Mouse (Mus musculus): ENCODE results near the gene Tenm4.
A peak's percentile ranks its signal among the peaks of the same experiment; 100 is the strongest.

The Tenm4 gene

DNA sequence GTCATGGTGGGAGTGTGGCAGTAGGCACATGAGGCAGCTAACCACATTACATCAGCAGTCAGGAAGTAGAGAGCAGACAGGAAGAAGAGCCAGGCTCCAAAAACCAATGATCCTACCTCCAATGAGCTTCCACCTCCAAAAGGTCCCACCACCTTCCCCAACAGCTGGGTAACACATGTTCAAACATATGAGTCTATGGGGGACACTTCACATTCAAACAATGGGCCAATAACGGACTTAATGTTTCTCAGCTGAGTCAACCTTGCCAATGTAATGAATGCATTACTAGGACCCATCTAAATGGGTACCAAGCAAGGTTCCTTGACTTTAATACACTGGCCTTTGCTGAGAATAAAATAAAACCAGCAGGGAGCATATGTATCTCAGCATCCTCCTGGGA lies 635.5 kb downstream of the Tenm4 start:
- no peak for DNase-seq (ENCODE audit: low read depth, low spot score)

DNA sequence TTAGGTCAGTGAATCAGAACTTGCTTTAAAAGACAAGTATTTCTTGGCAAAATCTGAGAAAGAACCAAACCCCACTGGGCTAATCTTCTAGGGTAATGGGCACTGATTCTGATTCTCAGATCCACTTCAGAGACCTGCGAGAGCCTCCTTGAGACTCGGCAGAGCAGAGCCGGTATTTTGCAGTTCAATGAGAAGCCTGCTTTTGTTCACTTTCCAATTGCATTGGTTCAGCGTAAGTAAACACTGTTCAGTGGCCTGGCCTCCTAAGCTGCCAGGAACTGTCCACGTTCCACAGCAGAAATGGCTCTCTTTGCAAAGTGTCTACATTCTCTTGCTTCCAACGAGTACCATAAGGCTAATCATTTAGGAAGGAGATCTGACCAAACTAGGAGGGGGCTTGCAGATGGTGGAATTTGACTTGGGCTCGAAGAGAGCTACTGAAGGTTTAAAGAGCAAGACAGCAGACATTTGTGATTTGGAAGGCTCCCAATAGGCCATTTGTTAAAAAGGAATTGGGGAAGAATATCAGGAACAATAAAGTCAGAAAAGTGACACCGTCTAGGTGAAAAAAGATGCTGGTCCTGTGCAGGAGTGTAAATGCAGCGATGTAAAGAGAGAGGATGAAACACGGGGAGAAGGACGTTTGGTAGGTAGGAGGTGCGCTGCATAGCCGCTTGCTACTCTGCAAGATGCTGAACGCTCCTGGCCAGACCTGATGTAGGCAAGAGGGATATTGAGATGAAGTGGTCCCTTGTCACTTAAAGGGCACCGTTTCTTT lies 636.4 kb downstream of the Tenm4 start:
- no peak for DNase-seq (ENCODE audit: low read depth, low spot score)

DNA sequence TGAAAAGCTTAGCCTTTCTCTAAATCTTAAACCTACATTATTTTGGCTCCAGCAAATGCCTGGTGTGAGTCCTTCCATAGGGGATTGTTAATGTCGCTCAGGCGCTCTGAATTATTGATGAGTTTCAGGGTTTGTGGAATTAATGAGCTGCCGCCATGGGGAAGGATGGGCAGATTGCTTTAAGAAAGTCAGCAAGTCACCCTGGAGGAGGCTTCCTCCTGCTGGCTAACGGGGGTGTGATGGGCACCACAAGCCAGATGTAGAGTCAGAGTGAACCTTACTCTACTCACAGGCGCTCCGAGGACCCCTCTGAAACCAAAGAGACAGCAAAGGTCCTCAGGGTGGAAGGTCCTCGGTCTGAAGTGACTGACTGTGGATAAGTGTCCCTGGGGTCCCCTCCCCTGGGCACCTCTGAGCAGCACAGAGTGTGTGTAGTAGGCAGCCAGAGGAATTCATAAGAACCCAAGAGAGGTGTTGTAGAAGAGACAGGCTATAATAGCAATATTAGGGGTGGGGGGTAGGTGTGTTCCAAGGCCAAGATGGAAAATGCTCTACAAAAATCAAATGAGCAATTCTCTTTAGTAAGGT lies 637.1 kb downstream of the Tenm4 start:
- no peak for DNase-seq (ENCODE audit: low read depth, low spot score)

DNA sequence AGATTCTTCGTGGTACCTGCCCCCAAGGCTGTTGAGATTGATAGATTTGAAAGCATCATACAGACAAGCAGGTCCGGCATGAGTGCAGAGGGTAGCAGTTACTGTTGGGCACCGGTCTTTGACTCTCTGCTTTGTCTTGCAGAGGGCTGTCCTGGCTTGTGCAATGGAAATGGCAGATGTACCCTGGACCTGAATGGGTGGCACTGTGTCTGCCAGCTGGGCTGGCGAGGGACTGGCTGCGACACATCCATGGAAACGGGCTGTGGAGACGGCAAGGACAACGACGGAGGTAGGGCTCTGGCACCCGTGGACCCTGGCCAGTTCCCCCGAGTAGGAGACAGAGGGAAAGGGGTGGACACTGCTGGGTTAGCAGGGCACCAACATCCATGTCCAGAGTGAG lies 640.6 kb downstream of the Tenm4 start:
- no peak for DNase-seq (ENCODE audit: low read depth, low spot score)

DNA sequence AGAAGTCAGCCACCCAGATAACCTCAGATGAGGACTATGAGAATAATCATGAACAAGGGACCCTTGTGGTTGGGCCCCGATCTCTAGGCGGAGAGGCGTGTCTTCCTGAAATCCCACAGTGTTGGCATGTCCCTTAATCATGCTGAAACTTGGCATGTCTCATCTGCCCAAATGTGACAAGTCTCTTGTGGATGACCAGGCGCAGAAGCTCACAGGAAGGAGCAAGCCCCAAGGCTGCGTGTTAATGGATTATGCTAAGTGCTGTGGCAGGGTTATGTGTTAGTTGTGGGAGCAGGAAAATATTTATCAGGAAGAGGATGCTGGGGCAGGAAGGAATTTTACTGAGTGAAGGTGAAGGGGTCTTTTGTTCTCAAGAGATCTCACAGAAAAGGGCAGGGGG lies 642.0 kb downstream of the Tenm4 start:
- no peak for DNase-seq (ENCODE audit: low read depth, low spot score)

DNA sequence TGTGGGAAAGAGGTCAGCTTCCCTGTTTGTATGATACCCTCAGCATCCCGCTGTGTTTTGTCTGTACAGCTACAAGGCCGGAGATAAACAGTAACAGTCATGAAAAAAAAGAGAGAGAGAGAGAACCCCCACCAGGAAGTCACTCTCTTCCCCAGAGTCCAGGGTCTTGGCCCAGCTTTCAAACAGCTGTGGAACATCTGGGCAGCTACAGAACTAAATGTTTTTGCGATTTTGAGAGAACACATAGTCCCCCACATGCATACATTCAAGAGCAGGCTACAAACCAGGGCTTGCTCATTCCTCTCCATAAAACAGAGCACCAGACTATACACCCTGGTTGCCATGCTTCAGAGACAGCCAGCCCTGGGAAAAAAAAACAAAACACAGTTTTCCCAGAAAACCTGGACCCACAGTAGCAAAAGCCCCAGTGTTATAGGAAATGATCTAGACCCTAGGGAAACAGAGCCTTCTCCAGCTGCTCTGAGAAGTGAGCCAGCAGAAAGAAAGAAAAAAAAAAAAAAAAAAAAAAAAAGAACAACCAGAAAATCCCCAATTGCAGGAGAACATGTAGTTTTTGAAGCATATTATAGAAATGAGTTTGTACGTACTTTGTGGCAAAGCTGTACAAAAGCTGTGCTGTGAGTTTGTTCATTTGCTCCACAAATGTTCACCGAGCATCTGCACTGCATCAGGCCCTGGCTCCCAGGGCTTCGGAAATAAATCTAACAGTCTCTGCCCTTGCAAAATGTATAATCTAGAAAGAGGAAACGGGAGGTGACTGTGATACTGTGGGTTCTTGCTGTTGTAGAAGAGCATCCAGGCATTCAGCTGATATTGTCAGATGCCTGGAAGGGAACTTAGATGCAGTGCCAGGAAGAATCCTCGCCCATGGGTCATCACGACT lies 642.7 kb downstream of the Tenm4 start:
- no peak for DNase-seq (ENCODE audit: low read depth, low spot score)

DNA sequence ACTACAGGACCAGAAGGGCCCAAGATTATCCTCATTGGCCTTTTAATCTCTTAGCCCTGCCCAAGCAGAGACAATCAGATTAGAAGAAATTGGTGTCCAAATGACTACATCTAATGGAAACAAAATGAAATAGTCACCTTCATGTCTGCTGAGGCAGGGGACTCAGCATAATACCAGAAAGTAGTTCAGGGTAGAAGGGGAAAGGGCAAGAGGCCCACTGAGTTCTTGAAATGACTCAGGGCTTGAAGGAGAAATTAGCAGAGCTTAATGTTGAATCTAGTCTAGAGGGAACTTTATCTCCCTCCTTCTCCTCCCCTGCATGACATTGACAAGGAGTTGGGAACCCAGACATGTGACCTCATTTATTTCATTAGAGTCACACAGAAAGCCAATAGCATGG lies 643.5 kb downstream of the Tenm4 start:
- no peak for DNase-seq (ENCODE audit: low read depth, low spot score)

DNA sequence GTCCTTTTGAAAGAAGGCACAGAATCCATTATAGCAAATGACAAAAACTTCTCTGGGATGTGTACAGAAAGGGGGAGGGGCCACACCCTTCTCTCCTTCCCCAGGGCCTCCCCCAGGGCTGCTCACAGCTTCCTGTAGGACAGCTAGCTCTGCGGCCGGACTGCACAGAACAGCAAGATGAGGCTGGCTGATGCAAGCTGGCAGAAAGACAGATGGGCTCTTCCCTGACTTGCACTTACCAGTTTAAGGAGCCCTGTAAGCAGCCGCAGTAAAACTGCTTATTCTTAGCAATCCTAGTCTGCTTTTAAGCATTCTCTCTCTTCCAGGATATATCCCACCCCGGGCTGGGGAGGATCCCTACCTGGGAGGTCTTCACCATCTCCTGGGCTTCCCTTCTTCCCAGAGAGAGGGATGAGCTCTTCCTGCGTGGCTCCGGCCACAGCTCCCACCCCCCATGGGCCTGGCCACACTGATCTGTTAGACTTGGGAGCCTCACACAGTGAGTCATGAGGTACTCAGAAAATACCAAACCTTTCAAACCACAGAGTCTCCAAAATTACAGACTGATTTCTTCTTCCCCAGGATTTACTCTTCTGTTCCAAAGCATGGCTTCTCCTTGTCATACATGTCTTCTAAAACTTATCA lies 646.1 kb downstream of the Tenm4 start:
- DNase-seq (ENCODE audit: low read depth, low spot score), result no peak

DNA sequence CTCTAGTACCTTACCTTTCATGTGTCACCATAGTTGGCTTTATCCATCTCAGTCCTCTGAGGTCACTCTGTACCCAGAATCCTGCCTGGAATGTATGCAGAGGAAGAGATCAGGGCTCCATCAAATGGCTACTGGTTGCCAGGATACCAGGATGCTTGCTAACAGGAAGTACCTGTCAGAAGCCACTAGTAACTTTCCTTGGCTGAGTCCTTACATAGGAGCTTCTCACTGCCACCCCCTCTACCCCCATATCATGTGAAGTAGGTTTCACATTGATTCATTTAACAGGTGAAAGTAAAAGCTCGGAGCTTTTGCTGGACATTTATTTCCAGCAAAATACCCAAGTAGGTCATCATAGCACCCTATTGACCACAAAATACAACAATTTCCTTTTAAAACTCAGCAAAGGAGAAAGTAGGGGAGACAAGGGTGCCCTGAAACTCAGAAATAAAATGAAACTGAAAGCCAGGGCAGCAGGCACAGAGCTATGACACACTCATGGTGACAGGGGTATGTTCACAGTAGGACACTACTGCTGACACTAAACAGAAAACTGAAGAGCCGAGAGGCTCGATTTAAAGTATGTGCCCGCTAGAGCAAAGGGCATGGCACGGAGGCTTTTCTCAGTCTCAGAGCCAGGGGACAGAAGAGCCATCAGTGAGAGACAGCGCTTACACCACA lies 647.3 kb downstream of the Tenm4 start:
- DNase-seq (ENCODE audit: low read depth, low spot score), result no peak

DNA sequence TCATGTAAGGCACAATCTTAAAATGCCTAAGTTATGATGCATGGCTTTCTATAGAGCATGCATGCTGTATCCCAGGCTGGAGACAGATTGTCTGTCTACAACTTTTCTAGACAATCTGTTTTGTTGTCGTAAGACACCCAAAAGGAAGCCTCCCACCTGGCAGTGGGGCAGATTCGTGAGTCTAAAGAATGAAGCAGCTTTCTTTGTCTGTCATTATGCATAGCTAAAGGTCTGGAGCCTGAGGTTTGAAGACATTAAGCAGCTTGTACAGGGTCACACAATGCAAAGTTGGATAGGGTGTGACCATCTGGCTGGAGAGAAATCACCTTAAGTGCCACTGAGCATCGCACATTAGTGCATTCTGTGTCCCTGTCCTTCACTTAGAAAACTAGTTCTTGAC lies 648.5 kb downstream of the Tenm4 start:
- no peak for DNase-seq (ENCODE audit: low read depth, low spot score)

DNA sequence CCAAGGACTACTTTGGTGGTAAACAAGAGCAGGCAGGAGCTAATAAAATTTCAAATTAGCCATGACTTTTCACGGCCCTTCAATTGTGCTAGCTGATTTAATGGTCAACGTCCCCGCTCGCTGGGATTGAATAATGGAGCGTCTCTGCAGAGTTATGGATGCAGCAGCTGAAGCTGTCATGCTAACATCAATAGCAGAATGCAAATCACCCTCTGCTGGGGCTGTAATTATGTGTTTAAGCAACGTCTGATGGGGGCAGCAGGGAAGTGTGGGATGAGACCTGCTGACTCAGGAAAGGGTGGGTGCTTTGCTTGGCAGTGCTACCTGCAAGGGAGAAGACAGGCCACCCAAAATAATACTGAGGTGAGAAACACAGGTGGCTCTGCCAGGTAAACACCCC lies 649.3 kb downstream of the Tenm4 start:
- DNase-seq (ENCODE audit: low read depth, low spot score), result no peak

DNA sequence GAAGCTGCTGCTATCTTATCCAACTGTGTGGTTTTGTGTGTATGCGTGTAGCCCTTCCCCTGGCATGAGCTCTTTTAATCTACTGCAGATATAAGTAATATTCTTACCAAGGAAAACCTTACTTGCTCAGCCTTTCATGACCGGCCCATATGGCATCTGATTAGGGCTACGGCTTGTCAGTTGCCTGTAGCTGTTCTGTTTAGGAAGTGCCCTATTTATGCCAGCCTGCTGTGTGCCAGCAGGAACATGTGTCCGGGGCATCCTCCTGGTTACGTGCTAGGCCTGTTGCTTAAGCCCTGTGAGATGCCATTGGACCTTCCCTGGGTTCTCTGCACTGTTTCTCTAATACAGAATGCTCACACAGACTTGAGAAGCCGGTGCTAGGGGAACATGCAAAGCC lies 655.1 kb downstream of the Tenm4 start:
- no peak for DNase-seq (ENCODE audit: low read depth, low spot score)

DNA sequence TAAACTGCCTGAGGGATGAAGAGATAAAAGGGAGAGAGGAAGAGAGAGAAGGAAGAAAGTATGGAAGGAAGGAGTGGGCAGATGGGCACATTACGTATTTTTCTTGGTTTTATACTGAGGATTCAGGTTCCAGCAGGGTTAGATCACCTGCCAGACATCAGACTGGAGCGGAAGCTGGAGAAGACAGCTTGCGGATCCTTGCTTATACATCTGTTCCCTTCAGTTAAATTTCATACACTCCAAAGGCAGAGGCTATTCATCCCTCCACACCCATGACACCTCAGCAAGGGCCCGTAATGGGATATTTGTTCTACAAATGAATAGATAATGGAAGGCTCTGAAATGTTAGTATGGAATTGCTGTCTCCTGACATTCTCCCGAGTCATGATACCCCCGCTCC lies 655.6 kb downstream of the Tenm4 start:
- DNase-seq (ENCODE audit: low read depth, low spot score), result no peak

DNA sequence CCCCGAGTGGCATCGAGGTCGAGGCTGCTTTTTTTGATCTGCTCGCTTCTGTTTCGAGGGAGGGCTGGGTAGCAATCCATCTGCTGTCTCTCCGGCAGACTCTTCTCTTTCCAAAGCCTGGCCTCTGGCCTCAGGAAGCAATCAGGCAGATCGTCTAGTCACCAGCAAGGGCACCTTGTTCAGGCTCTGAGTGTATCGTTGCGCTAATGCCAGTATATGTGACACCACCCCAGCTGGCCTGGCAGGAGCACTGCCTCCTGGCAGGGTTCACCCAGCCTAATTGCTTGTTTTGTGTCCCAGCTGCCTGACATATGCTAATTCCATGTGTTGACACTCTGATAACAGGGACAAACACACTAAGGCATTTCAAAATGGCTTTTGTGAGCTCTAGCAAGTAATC lies 661.5 kb downstream of the Tenm4 start:
- DNase-seq (ENCODE audit: low read depth, low spot score), result no peak

DNA sequence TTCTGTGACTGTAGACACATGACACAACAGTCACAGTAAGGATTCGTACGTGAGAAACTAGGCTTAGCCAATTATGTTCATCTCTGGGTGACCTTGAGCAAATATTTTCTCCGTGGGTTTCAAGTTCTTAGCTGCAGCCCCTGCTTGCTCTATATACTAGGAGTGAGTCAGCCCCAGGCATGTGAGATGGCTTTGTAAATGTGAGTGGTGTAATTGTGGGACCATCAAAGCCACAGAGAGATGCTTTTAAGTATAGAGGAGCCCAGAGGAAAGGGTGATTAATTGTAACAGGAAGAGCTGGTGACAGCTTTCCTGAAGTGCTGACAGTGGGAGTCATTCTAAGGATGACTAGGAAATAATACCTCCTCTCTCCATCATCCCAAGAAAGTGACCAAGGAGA lies 662.0 kb downstream of the Tenm4 start:
- no peak for DNase-seq (ENCODE audit: low read depth, low spot score)

DNA sequence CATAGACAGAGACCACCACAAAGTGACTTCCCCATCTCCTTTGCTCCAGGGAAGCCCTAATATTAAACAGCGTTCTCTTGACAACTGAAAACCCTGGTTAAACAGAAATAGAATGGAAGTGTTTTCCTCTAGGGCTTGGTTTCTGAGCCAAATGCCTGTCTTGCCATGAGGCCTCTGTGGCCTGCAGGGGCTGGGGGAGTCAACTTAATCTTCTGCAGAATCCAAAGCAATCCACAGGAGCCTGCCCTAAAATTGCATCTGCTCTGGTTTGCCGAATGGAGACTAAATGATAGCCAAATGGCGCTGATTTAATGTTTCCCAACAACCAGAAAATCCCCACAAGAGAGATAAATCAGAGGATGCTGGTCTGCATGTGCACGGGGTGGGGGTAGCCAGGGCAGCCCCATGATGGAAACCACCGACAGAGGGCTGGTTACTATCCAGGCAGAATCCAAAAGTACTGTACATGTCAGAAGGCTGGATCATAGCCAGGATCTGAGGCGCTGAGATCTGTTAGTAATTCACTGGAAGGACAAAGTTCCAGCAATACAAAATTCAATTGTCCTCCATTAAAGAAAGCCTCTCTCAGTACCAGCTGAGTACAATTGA lies 663.7 kb downstream of the Tenm4 start:
- DNase-seq (ENCODE audit: low read depth, low spot score), result peak; percentile 39

DNA sequence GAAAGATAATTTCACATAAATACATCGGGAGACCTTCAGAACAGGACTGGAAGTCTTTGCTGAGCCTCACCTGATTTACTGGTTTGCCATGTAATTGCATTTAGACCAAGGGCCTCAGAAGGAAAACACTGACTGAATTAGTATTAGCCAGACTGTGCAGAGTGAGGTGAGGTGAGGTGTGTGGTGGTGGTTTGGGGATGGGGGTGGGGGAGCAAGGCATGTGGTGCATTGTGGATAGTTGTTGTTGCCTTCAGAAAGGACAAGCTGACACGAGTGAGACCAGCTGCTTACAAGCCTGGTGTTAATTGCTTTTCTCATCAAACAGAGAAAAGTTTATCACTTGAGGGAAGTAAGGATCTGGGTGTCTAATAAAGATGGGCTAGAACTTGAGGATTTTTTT lies 664.3 kb downstream of the Tenm4 start:
- no peak for DNase-seq (ENCODE audit: low read depth, low spot score)

DNA sequence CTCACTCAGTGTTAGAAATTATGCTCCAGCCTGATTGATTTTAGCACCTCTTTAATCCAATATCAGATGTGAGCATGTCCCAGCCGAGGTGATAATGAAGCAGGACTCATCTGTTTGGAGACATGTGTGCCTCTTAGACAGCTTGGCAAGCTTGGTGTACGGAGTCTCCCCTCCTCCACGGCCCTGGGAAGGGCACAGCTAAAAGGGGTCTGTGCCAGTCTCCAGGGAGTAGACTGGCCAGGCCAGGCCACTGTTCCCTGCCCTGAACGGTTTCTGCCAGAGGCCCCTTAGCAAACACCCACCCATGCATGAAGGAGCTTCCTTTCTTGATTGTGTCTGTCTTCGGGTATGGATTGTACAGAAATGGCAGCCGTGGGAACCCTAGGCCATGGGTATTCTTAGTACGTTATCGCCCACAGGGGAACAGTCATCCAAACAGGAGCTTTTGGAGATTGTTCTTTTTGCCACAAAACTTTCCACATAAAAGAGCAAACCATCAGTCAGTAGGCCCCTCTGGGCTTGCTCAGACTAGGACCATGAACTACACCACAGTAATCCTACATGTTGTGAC lies 667.3 kb downstream of the Tenm4 start:
- no peak for DNase-seq (ENCODE audit: low read depth, low spot score)

DNA sequence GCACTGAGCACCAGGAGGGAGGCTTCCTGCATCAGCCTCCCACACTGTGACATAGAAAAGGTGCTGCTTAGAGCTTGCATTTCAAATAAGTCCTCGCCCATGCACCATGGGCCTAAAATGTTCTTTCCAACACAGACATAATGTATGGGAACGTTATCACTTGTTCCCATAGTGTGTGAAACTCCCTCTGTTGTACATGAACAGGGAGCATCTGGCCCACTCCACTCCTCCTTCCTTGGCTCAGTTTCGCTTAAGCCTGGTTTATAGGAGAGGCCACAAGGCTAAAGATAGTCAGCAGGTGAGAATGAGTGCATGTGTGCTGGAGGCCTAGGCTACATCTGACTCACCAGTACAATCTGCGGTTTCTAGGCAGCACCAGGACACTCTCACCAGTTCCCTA lies 667.9 kb downstream of the Tenm4 start:
- no peak for DNase-seq (ENCODE audit: low read depth, low spot score)

DNA sequence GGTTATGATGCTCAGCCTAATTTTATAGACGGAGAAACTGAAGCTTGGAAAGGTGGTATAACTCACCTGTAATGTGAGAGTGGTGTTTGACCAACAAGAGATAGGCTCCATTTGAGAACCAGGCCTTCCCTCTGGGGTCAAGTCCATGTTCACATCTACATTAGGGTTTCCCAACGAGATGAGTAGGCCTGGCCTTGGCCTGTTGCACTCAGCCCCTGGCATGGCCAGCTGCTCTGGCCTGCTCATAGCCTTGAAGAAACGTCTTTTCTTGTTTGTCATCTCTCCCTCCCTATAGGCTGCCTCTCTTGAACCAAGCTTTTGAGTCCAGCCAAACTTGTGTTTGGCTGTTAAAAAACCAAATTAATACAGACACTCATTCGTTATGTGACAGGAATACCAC lies 668.5 kb downstream of the Tenm4 start:
- no peak for DNase-seq (ENCODE audit: low read depth, low spot score)
